Mouse (Mus musculus) intestine, postnatal 0 days (tissue): ENCODE data around the gene Fbxw7. TPM values are rescaled to one million over a fixed set of nuclear protein-coding genes. Genes with fewer than 3 reads are reported as not detected.

Experiments used
- ATAC-seq: fragments of 200-750 bp; cut with Nextera tagmentation; 2 replicates; pipeline ENCODE4 v1.8.0; 2017; ENCODE audit warnings: mild to moderate bottlenecking, moderate TSS enrichment, moderate library complexity
- H3K27ac ChIP-seq: fragments of 300-500 bp; sonication (generic); 2 replicates; pipeline ENCODE4 v1.5.1; 2014; ENCODE audit warnings: mild to moderate bottlenecking, low read depth, low read length, moderate library complexity
- H3K27me3 ChIP-seq: fragments of 300-500 bp; sonication (generic); replicated peaks from 2 replicates; pipeline ENCODE4 v1.6.1; 2014; ENCODE audit warnings: low read length, mixed read lengths; ENCODE audit not compliant: control insufficient read depth, insufficient read depth
- H3K36me3 ChIP-seq: fragments of 300-500 bp; sonication (generic); 2 replicates; pipeline ENCODE4 v1.6.1; 2014; ENCODE audit warnings: mild to moderate bottlenecking, moderate library complexity; ENCODE audit not compliant: control insufficient read depth, insufficient read depth
- H3K4me1 ChIP-seq: fragments of 300-500 bp; sonication (generic); replicated peaks from 2 replicates; pipeline ENCODE4 v1.6.1; 2014; ENCODE audit warnings: antibody characterized with exemption, low read length, mixed read lengths; ENCODE audit not compliant: control insufficient read depth, insufficient read depth
- H3K4me2 ChIP-seq: fragments of 300-500 bp; sonication (generic); replicated peaks from 2 replicates; pipeline ENCODE4 v1.6.1; 2014; ENCODE audit warnings: low read depth, mild to moderate bottlenecking, moderate library complexity
- H3K4me3 ChIP-seq: fragments of 300-500 bp; sonication (generic); 2 replicates; pipeline ENCODE4 v1.5.1; 2014; ENCODE audit warnings: low read depth, low read length
- H3K9ac ChIP-seq: fragments of 300-500 bp; sonication (generic); 2 replicates; pipeline ENCODE4 v1.6.1; 2014; ENCODE audit warnings: mild to moderate bottlenecking, low read depth, low read length
- H3K9me3 ChIP-seq: fragments of 300-500 bp; sonication (generic); 2 replicates; pipeline ENCODE4 v1.6.1; 2016; ENCODE audit warnings: mixed run types; ENCODE audit not compliant: control insufficient read depth
- CTCF ChIP-seq: sonication (generic); IDR thresholded peaks from 2 replicates; pipeline ENCODE4 v1.5.1; 2016; ENCODE audit warnings: low read depth, mild to moderate bottlenecking, control low read depth, antibody characterized with exemption, moderate library complexity
- WGBS: fragments of 180-500 bp; shearing (Covaris S2); extraction: QIAGEN DNeasy Blood & Tissue Kit; methylation state at CpG from one replicate; pipeline ENCODE4 v1.1.7; 2014; 5-methylcytosine and 5-hydroxymethylcytosine counted together
- polyA plus RNA-seq: library from polyadenylated mRNA; unstranded; fragments of >200 nt; fragmentation: Nextera tagmentation; extraction: Ambion mirVana; gene quantifications from 2 replicates; pipeline ENCODE4 v1.2.1, GENCODE M21; 2015

The Fbxw7 gene
- polyA plus RNA-seq, 1 experiment from 2014 or later: 5.7 TPM

DNA sequence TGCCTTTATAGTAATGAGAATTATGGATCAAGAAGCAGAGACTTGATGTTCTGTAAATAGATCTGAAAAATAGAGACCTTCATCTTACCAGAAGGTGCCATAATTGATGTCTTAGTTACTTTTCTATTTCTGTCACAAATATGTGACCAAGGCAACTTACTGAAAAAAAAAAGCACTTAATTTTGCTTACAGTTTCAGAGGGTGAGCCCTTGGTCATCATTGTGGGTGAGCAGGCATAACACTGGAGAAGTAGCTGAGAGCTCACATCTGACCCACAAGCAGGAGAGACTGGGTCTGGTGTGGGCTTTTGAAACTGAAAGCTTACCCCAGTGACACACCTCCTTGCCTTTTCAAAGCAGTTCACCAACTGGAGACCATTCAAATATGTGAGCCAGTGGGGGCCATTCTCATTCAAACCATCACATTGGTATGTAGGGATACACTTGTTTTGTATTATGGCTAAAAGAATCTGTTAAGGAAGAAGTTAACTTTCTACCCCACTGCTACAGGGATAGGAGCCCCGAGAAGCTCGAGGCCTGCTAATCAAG lies 5.7 kb downstream of the Fbxw7 start:
- no peaks in the 10 kb centered on the region for H3K27me3 ChIP-seq
- H3K9ac ChIP-seq: no peak overlapping the region
- no peaks in the 10 kb centered on the region for H3K9me3 ChIP-seq
- no peak for TF ChIP-seq CTCF
- no peak overlapping the region for H3K4me2 ChIP-seq
- no peak overlapping the region for H3K4me3 ChIP-seq
- WGBS: 77% methylated on average over 2 of the region's 2 CpGs
- H3K36me3 ChIP-seq: 0 out of 2 replicates have a peak, but pooled peaks cover 3% of the 10 kb centered on the region
- H3K4me1 ChIP-seq: 0 out of 2 replicates have a peak, but pooled peaks cover 3% of the 10 kb centered on the region
- no peak for ATAC-seq
- H3K27ac ChIP-seq: no peak overlapping the region

DNA sequence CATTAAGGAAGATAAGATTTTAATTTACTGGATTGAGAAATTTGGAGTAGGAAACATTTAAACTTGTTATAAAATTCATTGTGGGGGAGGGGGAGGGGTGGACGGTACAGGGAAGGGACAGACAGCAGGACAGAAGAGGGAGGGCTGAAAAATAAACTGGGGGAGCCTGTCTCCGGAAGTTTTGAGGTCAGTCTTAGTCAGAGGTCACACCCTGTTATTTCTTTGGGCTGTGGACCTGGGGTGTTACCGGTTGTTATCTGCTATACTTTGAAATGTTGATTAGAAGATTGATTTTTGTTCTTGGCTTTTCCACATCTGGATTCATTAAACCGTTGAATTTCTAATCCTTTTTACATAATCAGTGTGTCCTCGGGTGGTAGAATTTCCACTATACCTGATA lies 10.9 kb downstream of the Fbxw7 start:
- Histone ChIP-seq H3K9ac (no peak overlapping the region), H3K4me2 (no peak overlapping the region), H3K36me3 (0 out of 2 replicates have a peak, but pooled peaks cover under 1% of the 10 kb centered on the region), H3K27me3 (no peaks in the 10 kb centered on the region), H3K9me3 (no peaks in the 10 kb centered on the region), H3K27ac (no peak overlapping the region), H3K4me1 (no peaks in the 10 kb centered on the region), H3K4me3 (no peak overlapping the region)
- no peak for ATAC-seq
- WGBS: 25% methylated on average over 5 of the region's 5 CpGs
- no peak for TF ChIP-seq CTCF

DNA sequence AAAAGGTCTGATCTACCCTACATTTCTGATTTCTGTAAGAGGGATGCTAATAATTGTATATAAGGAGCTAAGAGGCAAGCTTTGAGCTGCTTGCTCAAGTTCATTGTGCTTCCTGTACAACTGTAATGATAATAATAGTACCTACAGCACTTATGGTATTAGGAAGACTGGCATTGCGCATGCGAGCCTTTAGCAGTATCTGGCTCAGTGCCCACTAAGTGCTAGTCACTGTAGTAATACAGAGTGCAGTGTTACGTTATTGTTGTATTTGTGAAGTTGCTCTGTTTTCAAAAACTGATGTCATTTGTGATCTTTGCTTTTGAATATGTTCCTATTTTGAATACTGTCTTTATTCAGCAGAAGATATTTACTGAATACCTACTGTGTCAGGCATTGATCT lies 11.3 kb downstream of the Fbxw7 start:
- no peaks in the 10 kb centered on the region for H3K4me1 ChIP-seq
- 47% methylated on average over 3 of the region's 3 CpGs for WGBS
- H3K9ac ChIP-seq: no peak overlapping the region
- no peak overlapping the region for H3K4me3 ChIP-seq
- ATAC-seq: no peak
- no peak overlapping the region for H3K4me2 ChIP-seq
- no peaks in the 10 kb centered on the region for H3K36me3 ChIP-seq
- no peak overlapping the region for H3K27ac ChIP-seq
- H3K9me3 ChIP-seq: no peaks in the 10 kb centered on the region
- TF ChIP-seq CTCF: no peak
- no peaks in the 10 kb centered on the region for H3K27me3 ChIP-seq

GRCm38 (mm10) chr3:84826938-84827337 lies 11.9 kb downstream of the Fbxw7 start:
- ATAC-seq: no peak
- no peaks in the 10 kb centered on the region for H3K27me3 ChIP-seq
- H3K4me2 ChIP-seq: no peak overlapping the region
- H3K9ac ChIP-seq: no peak overlapping the region
- no peak overlapping the region for H3K27ac ChIP-seq
- no peaks in the 10 kb centered on the region for H3K36me3 ChIP-seq
- H3K4me1 ChIP-seq: no peaks in the 10 kb centered on the region
- H3K9me3 ChIP-seq: no peaks in the 10 kb centered on the region
- no peak overlapping the region for H3K4me3 ChIP-seq
- 85% methylated on average over 3 of the region's 3 CpGs for WGBS
- TF ChIP-seq CTCF: no peak

DNA sequence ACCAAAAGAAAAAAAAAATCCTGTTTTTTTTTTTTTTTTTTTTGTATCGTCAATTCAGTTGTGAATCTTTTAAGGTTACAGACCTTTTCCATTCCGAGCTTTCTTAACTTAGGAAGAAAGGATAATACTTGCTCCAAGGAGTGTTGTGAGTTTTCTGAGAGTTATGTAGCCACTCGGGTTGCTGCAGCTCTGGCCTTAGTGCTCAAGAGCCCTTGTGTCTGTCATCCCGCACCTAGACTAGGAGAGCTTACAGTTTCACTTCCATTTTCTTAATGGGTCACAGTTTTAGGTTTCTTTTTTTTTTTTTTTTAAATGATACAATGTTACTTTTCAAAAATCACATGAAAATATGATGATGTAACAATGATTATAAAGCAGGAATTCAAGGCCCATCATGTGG lies 12.5 kb downstream of the Fbxw7 start:
- no peak overlapping the region for H3K27ac ChIP-seq
- no peak overlapping the region for H3K4me3 ChIP-seq
- no peak for TF ChIP-seq CTCF
- no peak overlapping the region for H3K9ac ChIP-seq
- no peak for ATAC-seq
- H3K4me1 ChIP-seq: no peaks in the 10 kb centered on the region
- WGBS: 83% methylated on average over 4 of the region's 4 CpGs
- H3K36me3 ChIP-seq: no peaks in the 10 kb centered on the region
- no peak overlapping the region for H3K4me2 ChIP-seq
- H3K9me3 ChIP-seq: no peaks in the 10 kb centered on the region
- no peaks in the 10 kb centered on the region for H3K27me3 ChIP-seq

- no peak overlapping the region for H3K4me2 ChIP-seq
- no peak overlapping the region for H3K9ac ChIP-seq
- H3K4me1 ChIP-seq: no peaks in the 10 kb centered on the region
- TF ChIP-seq CTCF: no peak
- H3K36me3 ChIP-seq: no peaks in the 10 kb centered on the region
- H3K27ac ChIP-seq: no peak overlapping the region
- H3K4me3 ChIP-seq: no peak overlapping the region
- ATAC-seq: no peak
- WGBS: 55% methylated on average over 1 of the region's 1 CpGs
- H3K9me3 ChIP-seq: no peaks in the 10 kb centered on the region
- H3K27me3 ChIP-seq: no peaks in the 10 kb centered on the region
These were observed 14.3 kb downstream of the Fbxw7 start for GRCm38 (mm10) chr3:84829366-84829765.

GRCm38 (mm10) chr3:84836029-84836428 lies 21.0 kb downstream of the Fbxw7 start:
- H3K4me2 ChIP-seq: no peak overlapping the region
- H3K27ac ChIP-seq: no peak overlapping the region
- H3K9me3 ChIP-seq: no peaks in the 10 kb centered on the region
- H3K27me3 ChIP-seq: no peaks in the 10 kb centered on the region
- H3K9ac ChIP-seq: no peak overlapping the region
- H3K4me3 ChIP-seq: no peak overlapping the region
- H3K4me1 ChIP-seq: 0 out of 2 replicates have a peak, but pooled peaks cover 2% of the 10 kb centered on the region
- no peak for TF ChIP-seq CTCF
- WGBS: 28% methylated on average over 5 of the region's 5 CpGs
- H3K36me3 ChIP-seq: no peaks in the 10 kb centered on the region
- ATAC-seq: no peak
